Mouse (Mus musculus): Measurements from ENCODE around the gene Zfp704. TPM values are rescaled to one million over a fixed set of nuclear protein-coding genes. Genes with fewer than 3 reads are reported as not detected.
A peak's percentile ranks its signal among the peaks of the same experiment; 100 is the strongest.

Zfp704 gene
- total RNA-seq (2021): 10 to 100 TPM; 32.2 to 34.7 TPM

DNA sequence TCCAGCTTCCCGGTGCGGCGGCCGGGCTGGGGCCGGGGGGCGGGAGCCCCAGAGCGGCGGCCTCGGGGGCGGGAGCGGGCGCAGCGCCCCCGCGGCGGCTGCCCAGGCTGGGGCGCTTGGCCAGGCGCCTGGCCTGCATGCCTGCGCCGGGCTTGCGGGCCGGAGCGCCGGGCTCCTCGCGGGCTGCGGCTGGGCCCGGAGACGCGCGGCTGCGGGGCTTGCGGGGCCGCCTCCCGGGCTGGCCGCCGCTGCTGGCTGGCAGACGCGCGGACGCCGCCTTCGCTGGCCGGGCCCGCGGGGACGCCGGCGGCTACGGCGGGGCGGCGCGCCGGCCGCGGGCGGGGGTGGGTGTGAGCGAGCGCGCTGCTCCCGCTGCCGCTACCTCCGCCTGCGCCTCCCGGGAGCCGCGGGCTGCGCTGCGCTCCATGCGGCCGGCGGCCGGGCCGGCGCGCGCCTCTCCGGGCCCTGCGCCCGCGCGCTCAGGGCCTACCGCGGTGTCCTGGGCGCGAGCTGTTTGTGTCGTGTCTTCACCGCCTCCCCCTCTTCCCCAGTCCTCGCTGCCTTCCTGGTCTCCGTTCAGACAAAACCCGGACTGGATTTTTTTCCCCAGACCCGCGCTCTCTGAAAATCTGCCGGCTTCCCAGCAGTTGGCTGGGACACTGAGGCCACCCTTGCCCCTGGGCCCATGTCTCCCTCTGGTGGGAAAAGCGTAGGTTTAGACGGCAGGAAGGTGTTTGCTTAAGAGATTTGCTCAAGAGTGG, at the start of gene Zfp704:
Gene Zfp704 (minus strand): TSS at position 505 of the 761 bp plus-strand sequence.
- DNase-seq: peak; percentile 80 to 83

DNA sequence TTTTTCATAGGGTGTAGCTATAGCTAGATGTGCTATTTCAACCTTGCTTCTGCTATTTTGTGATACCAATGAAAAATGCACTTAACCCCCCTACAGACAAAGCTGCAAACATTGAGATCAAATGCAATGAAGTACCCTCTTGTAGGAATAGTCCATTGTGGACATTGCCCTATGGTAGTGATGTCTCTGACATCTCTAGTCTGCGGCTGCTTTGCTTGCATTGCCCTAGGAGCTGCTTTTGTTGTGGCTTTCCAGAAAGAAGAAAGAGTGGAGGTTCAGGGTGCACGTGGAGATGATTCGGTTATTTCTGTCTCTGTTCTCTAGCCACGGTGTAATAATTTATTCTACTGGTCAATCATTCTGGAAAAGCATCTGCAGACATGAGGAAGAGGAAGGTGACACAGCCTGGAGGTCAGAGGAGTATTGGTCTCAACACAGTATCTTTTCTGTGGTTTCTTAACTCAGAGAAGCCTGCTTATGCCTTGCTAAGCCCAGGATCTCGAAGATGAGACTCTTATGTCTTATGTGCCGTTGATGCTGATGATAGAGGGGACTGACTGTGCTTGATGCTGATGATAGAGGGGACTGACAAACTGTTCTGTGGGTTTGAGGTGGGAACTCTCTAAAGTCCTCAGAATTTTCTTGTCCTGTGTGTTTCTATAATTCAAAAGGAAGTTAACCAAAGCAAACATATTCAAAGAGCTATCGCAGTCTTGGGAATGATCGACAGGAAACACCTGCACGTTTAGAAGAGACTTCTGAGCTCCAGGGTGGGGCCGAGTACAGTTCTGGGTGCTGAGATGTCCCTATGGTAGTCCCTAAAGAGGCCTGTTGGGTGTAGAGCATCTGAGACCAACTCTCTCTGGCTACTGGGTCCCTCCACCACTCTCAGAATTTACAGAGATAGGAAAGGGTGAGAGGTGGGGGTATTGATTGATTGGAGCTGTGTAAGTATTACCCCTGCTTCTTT, 23.4 kb upstream of the Zfp704 start:
- DNase-seq: no peak

DNA sequence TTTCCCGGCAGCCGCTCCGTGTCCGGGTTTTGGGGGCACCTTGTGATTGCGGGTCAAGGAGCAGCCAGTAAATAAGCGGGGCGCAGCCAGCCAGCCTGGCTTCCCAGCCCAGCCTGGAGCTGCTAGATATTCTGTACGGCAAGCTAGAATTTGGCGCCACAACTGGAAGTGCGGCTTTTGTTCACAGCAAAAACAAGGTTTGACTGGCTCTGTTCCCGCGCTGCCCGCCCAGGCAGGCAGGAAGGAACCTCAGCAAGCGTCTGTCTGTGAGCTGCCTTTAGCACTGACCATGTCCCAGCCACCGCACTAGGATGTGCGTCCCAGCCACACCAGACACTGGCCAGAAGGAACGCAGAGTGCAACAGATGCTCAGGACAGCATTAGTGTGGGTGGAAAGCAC, 20.1 kb upstream of the Zfp704 start:
- peak; percentile 37 to 64 for DNase-seq

- no peak for DNase-seq
Measured at GRCm38 (mm10) chr3:9628041-9628440, 18.2 kb upstream of the Zfp704 start.

- DNase-seq: no peak
Measured at GRCm38 (mm10) chr3:9626149-9626548, 16.3 kb upstream of the Zfp704 start.

DNA sequence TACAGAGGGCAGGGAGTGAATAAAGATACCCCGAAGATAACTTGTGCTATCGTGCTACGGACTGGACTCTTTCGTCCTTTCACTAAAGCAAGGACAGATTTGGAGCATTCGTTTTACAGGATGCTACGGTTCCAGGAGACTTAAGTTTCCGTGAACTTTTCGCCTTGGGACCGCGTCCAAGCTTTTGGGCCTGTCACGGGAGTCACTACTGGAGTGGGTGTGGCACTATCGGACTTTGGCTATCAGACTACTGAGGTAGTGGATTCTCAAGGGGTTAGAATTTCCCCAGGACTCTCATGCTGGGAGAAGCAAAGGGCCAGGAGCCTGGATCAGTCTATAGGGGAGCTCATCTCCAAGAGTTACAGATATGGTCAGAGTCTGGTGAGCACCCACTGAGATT, 10.7 kb upstream of the Zfp704 start:
- no peak for DNase-seq

- no peak for DNase-seq
Measured at GRCm38 (mm10) chr3:9619562-9620275, 9.8 kb upstream of the Zfp704 start.

GRCm38 (mm10) chr3:9617101-9617500, 7.2 kb upstream of the Zfp704 start:
- no peak for DNase-seq

GRCm38 (mm10) chr3:9614676-9615075, 4.8 kb upstream of the Zfp704 start:
- no peak for DNase-seq

GRCm38 (mm10) chr3:9614011-9614410, 4.1 kb upstream of the Zfp704 start:
- DNase-seq: no peak

DNA sequence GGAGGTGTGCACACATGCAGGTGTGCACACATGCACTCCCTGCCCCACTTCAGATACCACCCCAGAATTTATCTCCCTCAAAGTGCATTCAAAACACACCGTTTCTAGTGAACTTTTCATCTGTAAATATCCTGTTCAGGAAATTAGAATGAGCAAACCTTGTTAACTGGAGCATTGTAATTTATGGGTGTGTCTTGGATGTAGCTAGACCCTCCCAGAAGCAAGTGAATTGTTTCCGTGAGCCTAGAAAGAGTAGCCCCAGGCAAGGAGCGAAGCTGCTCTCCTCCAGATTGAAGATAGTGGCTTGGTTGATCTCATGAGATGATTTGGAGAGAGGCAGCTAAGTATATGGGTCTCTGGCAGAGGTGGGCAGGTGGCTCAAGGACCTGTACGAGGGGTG, 1.3 kb upstream of the Zfp704 start:
- no peak for DNase-seq

- DNase-seq: no peak
Measured at GRCm38 (mm10) chr3:9610426-9610825, 541 bp upstream of the Zfp704 start.

- peak; percentile 52 to 58 for DNase-seq
Measured at GRCm38 (mm10) chr3:9608906-9609580, 842 bp downstream of the Zfp704 start.

DNA sequence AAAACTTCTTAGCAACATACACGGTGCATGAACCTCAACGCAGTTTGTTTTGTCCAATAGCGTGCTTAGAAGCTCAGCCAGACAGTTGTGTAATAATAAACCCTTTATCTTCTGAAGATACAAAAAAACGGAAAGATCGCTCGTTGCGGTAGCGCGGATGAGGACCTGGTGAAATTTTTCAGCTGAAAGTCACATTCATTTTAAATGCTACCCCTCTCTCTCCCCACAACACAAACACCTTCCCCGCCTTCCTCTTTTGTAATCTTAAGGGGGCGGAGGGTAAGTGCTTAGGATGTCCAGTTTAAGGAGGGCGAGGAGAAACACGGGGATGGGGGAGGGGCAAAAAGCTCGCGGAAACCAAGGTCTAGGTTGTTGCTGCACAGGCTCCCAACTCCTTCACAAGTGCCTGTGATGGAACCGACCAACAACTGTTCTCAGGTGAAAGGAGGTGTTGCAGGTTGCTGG, 1.4 kb downstream of the Zfp704 start:
- peak in 1 of 2 experiments; percentile 41 for DNase-seq

DNA sequence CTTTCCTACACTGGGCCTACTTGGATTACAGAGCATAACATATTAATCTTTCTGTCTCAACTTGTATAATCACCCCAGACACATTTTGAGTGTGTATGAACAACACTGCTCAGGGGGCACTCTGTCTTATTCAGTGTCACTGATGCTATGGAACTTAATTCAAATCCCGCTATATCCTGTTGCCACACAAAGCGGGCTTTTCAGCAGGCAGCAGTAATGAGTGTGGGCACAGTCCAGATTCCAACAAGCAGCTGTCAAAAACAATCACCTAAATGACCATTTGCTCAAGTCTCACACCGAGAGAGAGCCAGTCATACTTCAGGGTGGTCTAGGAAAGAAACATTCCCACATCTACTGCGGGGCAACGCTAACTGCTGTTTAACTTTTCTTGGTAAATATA, 2.2 kb downstream of the Zfp704 start:
- no peak for DNase-seq

DNA sequence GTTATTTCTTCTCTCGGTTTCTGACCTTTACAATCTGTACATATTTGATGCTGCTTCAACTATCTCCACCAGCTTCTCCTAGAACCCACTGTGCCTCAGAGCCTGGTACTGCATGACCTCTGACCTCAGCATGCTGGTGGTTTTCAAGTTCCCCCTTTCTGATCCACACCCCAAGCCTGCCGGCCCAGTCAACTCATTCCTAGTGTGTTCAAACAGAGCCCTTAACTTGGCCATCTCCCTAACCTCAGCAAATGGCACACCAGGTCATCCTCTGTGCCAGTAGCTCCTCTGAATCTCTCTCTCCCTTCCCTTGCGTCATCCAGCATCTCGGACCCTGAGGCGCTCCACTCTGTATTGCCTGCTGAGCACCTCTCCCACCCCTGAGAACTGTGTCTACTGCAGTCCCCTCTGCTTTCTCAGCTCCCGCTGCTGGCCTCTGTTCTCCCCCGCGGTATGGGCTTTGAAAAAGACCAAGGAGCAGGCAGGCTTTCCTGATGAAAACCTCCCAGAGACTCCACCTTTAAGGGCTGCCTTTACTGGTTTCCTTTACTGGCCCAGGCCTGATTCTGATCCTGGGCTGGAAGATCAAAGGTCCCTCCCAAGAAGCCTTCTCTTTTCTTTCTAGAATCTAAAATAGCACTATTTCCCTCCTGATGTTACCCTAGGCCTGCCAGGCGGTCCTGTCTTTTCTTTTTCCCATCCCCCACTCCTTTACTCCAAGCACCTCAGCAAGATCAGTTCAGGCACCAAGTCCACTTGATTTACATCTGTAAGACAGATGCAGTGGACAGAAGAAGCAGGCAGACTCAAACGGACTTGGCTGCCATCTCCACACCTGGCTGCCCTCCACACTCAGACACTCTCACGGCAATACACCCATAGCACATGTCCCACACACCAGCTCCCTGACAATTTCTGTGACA, 3.8 kb downstream of the Zfp704 start:
- DNase-seq: no peak

DNA sequence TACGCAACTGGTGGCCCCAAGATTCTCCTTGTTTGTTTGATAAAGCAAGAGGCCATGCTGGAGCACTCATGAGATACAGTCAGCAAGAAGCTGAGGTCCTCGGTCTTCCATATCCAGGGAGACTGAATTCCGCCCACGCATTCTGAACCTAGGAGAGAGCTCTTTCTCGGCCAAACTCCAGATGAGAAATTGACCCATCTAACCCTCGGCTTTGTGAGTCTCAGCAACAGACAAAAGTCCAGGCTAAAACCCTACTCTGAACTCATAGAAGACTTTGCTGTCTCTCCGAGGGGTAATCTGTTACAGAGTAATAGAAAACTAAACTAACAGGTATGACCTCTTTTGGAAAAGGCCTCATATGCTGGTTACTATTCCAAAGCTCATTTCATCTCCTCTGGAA, 4.9 kb downstream of the Zfp704 start:
- no peak for DNase-seq

DNA sequence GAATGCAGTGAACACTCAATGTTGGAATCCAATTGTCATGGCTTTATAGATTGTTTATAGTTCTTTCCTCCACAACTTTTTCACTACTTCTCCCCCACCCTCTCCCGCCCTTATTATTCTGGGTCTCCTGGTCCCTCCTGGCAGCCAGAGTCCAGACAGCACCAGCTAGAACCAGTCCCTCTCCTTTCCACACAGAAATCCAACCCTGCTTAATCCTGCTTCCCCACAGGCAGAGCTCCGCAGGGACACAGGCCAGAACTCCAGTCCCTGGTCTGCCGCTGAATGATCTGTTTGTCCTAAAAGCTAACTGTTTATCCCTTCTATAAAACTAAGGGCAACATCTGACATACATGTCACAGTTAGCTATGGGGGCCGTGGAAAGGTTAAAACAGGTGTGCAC, 6.0 kb downstream of the Zfp704 start:
- no peak for DNase-seq

DNA sequence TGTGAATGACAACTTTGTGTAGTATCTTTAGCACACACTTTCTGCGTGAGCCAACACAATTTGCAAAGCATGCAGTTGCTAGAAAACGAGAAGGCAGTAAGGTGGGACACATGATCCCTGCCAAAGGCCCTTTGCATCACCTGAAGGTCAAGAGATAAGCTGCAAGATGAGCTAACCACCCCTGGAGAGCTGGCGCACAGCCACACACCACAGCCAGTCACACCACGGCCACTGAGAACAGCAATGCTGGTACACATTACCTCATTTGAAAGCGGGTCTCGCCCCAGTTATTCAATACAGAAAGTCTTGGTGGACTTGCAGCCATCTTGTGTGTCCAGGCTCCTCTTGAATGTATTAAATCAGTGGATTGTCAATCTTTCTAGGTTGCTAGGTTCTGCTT, 9.3 kb downstream of the Zfp704 start:
- DNase-seq: no peak

GRCm38 (mm10) chr3:9599738-9600410, 10.0 kb downstream of the Zfp704 start:
- no peak for DNase-seq
